Mouse (Mus musculus) liver, embryonic 11.5 days (tissue): Measurements from ENCODE around the gene Skint3. TPM values are rescaled to one million over a fixed set of nuclear protein-coding genes. Genes with fewer than 3 reads are reported as not detected.

Source experiments
- ATAC-seq: fragments of 200-750 bp; cut with Nextera tagmentation; replicated peaks from 2 replicates; pipeline ENCODE4 v1.8.0; 2017; ENCODE audit warnings: moderate number of reproducible peaks, mild to moderate bottlenecking, moderate TSS enrichment, moderate library complexity; ENCODE audit not compliant: low FRiP score
- DNase-seq: peaks from one replicate; pipeline ENCODE4 v3.0.0-alpha.2; 2017; ENCODE audit warnings: low spot score
- H3K27ac ChIP-seq: fragments of 300-500 bp; sonication (generic); 2 replicates; pipeline ENCODE4 v1.5.1; 2014; ENCODE audit warnings: mild to moderate bottlenecking, low read depth, low read length, control low read depth
- H3K27me3 ChIP-seq: fragments of 300-500 bp; sonication (generic); replicated peaks from 2 replicates; pipeline ENCODE4 v1.6.1; 2014; ENCODE audit warnings: low read length, mixed read lengths; ENCODE audit not compliant: control insufficient read depth, insufficient read depth
- H3K36me3 ChIP-seq: fragments of 300-500 bp; sonication (generic); 2 replicates; pipeline ENCODE4 v1.6.1; 2014; ENCODE audit warnings: mild to moderate bottlenecking, low read length, moderate library complexity, mixed read lengths; ENCODE audit not compliant: control insufficient read depth, insufficient read depth
- H3K4me1 ChIP-seq: fragments of 300-500 bp; sonication (generic); replicated peaks from 2 replicates; pipeline ENCODE4 v1.6.1; 2014; ENCODE audit warnings: low read length, mixed read lengths; ENCODE audit not compliant: control insufficient read depth, insufficient read depth
- H3K4me2 ChIP-seq: fragments of 300-500 bp; sonication (generic); 2 replicates; pipeline ENCODE4 v1.6.1; 2014; ENCODE audit warnings: mild to moderate bottlenecking, control low read depth, moderate library complexity
- H3K4me3 ChIP-seq: fragments of 300-500 bp; sonication (generic); 2 replicates; pipeline ENCODE4 v1.5.1; 2014; ENCODE audit warnings: low read depth, low read length, control low read depth
- H3K9ac ChIP-seq: fragments of 300-500 bp; sonication (generic); 2 replicates; pipeline ENCODE4 v1.6.1; 2014; ENCODE audit warnings: low read depth, low read length, control low read depth
- H3K9me3 ChIP-seq: fragments of 300-500 bp; sonication (generic); 2 replicates; pipeline ENCODE4 v1.6.1; 2016; ENCODE audit warnings: low read length, inconsistent platforms, mixed read lengths; ENCODE audit not compliant: control insufficient read depth
- WGBS: fragments of 180-500 bp; shearing (Covaris S2); extraction: QIAGEN DNeasy Blood & Tissue Kit; methylation state at CpG from one replicate; pipeline ENCODE4 v1.1.7; 2014; 5-methylcytosine and 5-hydroxymethylcytosine counted together
- polyA plus RNA-seq: library from polyadenylated mRNA; unstranded; fragments of >200 nt; fragmentation: Nextera tagmentation; extraction: Ambion mirVana; gene quantifications from 2 replicates; pipeline ENCODE4 v1.2.1, GENCODE M21; 2014

Skint3 gene
- polyA plus RNA-seq, result not detected in 2 replicates

- H3K4me1 ChIP-seq, result no peaks in the 10 kb centered on the region
- DNase-seq (no peak), ATAC-seq (no peak)
- no peaks in the 10 kb centered on the region for H3K27me3 ChIP-seq
- H3K4me3 ChIP-seq, result no peak within 1 kb of the TSS
- H3K9me3 ChIP-seq, result 0 out of 2 replicates have a peak, but pooled peaks cover 2% of the 10 kb centered on the region
- H3K4me2 ChIP-seq, result no peak within 1 kb of the TSS
- H3K36me3 ChIP-seq, result no peaks in the 10 kb centered on the region
- 78% methylated on average over 1 of the region's 1 CpGs for WGBS
- no peak within 1 kb of the TSS for H3K27ac ChIP-seq
- H3K9ac ChIP-seq, result no peak within 1 kb of the TSS
Measured at GRCm38 (mm10) chr4:112231945-112232344, at the start of gene Skint3. Skint3 (plus strand) TSS chr4:112232245.

DNA sequence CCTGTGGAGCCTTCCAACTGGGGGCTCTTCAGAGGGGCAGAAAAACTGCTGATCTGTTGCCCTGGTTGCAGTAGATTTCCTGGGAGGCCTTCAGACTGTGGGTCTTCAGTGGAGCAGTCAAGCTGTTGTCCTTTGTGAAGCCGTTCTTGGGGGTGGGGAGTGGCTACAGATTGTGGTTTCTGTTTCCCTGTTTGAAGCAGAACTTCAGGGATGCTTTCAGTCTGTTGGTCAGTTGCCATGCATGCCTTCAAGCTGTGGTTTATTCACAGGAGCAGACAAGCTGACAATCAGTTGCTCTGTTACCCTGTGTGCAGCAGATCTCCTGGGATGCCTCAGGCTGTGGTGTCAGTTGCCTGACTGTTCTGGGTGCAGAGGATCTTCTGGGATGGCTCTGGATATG, 11.4 kb downstream of the Skint3 start:
- no peak for ATAC-seq
- Histone ChIP-seq H3K9me3 (no peaks in the 10 kb centered on the region), H3K27ac (no peak overlapping the region), H3K27me3 (no peaks in the 10 kb centered on the region), H3K9ac (no peak overlapping the region), H3K4me2 (no peak overlapping the region), H3K4me1 (no peaks in the 10 kb centered on the region), H3K4me3 (no peak overlapping the region), H3K36me3 (no peaks in the 10 kb centered on the region)
- no peak for DNase-seq
- 55% methylated on average over 1 of the region's 1 CpGs for WGBS

- Histone ChIP-seq H3K36me3 (no peaks in the 10 kb centered on the region), H3K9ac (no peak overlapping the region), H3K9me3 (peaks cover 4% of the 10 kb centered on the region; the same call in 1 of the 2 replicates), H3K4me1 (no peaks in the 10 kb centered on the region), H3K4me2 (no peak overlapping the region), H3K27me3 (no peaks in the 10 kb centered on the region), H3K27ac (no peak overlapping the region), H3K4me3 (no peak overlapping the region)
- ATAC-seq (no peak), DNase-seq (no peak)
- WGBS, result 88% methylated on average over 3 of the region's 3 CpGs
Measured at GRCm38 (mm10) chr4:112243951-112244350, 11.9 kb downstream of the Skint3 start.

DNA sequence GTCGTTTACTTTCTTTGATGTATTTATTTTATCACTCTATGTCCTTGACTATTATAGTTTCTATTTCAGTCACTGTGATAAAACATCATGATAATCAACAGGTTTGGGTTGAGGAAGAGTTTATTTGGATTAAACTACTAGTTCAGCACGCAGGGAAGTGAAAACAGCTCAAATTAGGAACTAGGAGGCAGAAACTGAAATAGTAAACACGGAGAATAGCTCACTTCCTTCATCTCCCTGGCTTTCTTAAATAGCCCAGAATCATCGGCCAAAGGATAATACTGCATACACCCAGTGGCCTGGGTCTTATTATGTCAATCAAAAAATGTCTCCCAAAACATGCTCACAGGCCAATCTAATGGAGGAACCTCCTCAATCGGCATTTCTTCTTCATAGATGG, 24.0 kb downstream of the Skint3 start:
- Histone ChIP-seq H3K9me3 (no peaks in the 10 kb centered on the region), H3K27ac (no peak overlapping the region)
- ATAC-seq, result no peak

DNA sequence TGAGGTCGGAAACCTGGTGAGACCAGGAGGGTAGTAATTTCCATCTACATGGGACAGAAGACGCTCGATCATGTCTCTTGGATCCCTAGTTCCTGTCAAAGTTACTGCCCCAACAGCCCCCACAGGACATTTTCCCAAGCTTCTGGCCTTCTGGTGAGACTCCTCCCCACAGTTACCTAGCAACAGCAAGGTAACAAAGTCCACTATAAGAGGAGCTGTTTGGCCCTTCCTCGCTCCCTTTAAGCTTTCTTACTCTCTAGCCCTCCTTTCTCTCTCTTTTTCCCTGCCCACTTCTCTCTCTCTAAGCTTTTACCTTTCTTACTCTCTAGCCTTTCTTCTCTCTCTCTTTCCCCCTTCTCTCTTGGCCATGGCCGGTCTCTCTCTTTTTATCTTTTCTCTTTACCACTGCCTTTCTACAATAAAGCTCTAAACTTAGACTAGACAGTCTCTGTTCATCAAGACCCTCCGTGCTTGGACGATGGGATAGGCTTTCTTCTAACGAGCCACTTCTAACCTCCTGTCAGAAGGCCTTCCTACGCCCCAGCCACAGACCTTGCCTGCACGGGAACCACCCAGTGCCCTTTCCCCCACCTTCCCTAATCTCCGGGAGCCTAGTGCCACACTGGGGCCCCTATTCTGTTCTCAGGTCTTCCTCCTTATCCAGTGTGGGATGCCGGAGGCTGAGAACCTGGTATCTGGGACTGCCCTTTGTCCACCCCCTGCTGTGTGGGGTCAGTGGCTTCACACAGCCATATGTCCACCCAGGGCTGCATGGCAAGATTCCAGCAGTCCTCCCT, 55.3 kb downstream of the Skint3 start:
- H3K9me3 ChIP-seq, result 0 out of 2 replicates have a peak, but pooled peaks cover 2% of the 10 kb centered on the region
- no peak overlapping the region for H3K27ac ChIP-seq
- no peaks in the 10 kb centered on the region for H3K36me3 ChIP-seq
- DNase-seq (no peak), ATAC-seq (no peak)
- H3K9ac ChIP-seq, result no peak overlapping the region
- 75% methylated on average over 12 of the region's 12 CpGs for WGBS
- no peaks in the 10 kb centered on the region for H3K27me3 ChIP-seq
- no peaks in the 10 kb centered on the region for H3K4me1 ChIP-seq
- no peak overlapping the region for H3K4me2 ChIP-seq
- no peak overlapping the region for H3K4me3 ChIP-seq

More for the DNA sequence above, 24.0 kb downstream of the Skint3 start:
- H3K4me3 ChIP-seq, result no peak overlapping the region
- no peaks in the 10 kb centered on the region for H3K36me3 ChIP-seq
- H3K4me1 ChIP-seq, result no peaks in the 10 kb centered on the region
- H3K4me2 ChIP-seq, result no peak overlapping the region
- no peak overlapping the region for H3K9ac ChIP-seq
- 71% methylated on average over 5 of the region's 5 CpGs for WGBS
- no peaks in the 10 kb centered on the region for H3K27me3 ChIP-seq
- no peak for DNase-seq

DNA sequence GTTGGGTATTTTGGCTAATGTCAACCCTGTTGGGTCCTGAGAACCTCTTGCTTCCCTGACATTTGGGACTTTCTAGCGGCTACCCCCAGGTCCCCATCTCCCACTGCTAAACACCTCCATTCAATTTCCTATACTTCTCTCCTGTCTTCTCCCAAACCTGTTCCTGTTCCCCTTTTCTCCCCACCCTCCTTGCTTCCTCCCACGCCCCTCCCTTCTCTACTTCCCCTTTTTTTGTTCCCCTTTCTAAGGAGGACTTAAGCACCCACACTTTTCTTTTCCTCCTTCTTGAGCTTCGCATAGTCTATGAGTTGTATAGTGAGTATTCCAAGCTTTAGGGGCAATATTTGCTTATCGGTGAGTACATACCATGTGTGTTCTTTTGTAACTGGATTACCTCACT, 56.4 kb downstream of the Skint3 start:
- H3K9ac ChIP-seq, result no peak overlapping the region
- H3K4me1 ChIP-seq, result no peaks in the 10 kb centered on the region
- no peak overlapping the region for H3K27ac ChIP-seq
- no peak overlapping the region for H3K4me2 ChIP-seq
- no peak overlapping the region for H3K4me3 ChIP-seq
- H3K9me3 ChIP-seq, result 0 out of 2 replicates have a peak, but pooled peaks cover 2% of the 10 kb centered on the region
- no peak for DNase-seq
- no peaks in the 10 kb centered on the region for H3K27me3 ChIP-seq
- 59% methylated on average over 4 of the region's 4 CpGs for WGBS
- no peak for ATAC-seq
- H3K36me3 ChIP-seq, result no peaks in the 10 kb centered on the region

GRCm38 (mm10) chr4:112302305-112302704, 70.3 kb downstream of the Skint3 start:
- Histone ChIP-seq H3K9me3 (no peaks in the 10 kb centered on the region), H3K4me2 (no peak overlapping the region), H3K9ac (no peak overlapping the region), H3K36me3 (no peaks in the 10 kb centered on the region), H3K4me1 (no peaks in the 10 kb centered on the region), H3K27ac (no peak overlapping the region), H3K27me3 (no peaks in the 10 kb centered on the region), H3K4me3 (no peak overlapping the region)
- 58% methylated on average over 1 of the region's 1 CpGs for WGBS
- DNase-seq (no peak), ATAC-seq (no peak)

- Histone ChIP-seq H3K9ac (no peak overlapping the region), H3K4me2 (no peak overlapping the region), H3K4me1 (no peaks in the 10 kb centered on the region), H3K9me3 (no peaks in the 10 kb centered on the region), H3K27ac (no peak overlapping the region), H3K36me3 (no peaks in the 10 kb centered on the region), H3K4me3 (no peak overlapping the region), H3K27me3 (no peaks in the 10 kb centered on the region)
- WGBS, result 82% methylated on average over 3 of the region's 3 CpGs
- DNase-seq (no peak), ATAC-seq (no peak)
Measured at GRCm38 (mm10) chr4:112302855-112303509, 70.9 kb downstream of the Skint3 start.
